Mouse (Mus musculus) v-Abl transformed pro-B cells (cell line): ENCODE data around the gene Masp2.

Experiments used
- in situ Hi-C, 2 experiments: fragments of 400-800 bp; cut with MboI; formaldehyde crosslinking; loops; one replicate each; pipeline ENCODE4 v1.15.1; 2025; ENCODE audit not compliant: unreplicated experiment in 2 of 2

The Masp2 gene

DNA sequence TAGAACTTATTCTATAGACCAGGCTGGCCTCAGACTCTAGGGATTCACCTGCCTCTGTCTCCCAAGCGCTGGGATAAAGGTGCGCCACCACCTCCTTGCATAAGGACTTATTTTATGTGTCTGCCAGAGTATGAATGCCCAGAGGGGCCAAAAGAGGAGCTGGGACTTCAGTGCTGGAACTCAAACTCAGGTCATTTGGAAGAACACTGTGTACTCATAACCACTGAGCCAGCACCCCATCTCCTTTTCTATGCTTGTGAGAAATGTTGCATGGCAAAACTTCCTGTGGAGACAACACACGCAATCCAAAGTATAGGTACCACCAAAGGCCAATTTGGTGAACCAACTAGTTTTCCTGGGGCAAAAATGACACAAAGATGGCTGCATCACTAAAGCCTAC lies 5.6 kb upstream of the Masp2 start:
- in situ Hi-C loops: no loop called here

DNA sequence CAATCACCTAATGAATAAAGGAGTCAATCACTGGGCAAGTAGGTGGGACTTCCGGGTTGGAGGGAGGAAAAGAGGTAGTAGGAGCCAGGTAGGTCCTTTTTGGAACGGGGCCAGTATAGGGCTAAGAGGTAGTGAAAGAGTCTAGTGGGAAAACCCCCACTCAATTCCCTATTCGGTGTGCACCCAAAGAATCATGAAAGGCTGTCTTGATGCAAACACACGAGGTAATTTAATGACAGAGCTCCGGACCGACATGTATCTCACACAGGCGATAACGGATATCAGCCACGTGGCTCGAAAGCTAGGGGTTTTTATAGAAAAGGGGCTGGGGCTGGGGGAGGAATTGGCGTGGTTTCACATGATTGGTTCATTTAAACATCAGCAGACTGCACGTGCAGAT lies 3.5 kb upstream of the Masp2 start:
- in situ Hi-C loops: no loop called here

DNA sequence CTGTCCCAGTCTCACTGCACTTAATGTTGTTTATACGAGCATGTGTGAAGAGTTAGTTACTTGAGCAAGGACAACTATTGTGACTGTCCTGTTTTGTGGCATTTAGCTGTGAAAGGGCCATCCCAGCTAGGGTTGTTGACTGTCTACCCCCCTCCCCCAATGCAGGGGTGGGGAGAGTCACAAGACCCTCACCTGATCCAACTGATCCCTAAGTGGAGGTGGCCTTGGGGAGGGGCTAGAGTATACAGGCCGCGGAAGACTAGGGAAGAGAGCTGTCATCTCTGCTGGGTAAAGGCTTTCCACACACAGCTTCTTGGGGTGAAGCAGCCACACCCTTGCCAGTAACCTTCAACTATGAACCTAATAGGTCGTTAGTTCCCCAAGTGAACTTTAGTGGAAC lies 2.0 kb upstream of the Masp2 start:
- in situ Hi-C loops: loop anchor here (5.0 to 25.0 kb wide), 4 partner anchors 46 to 646 kb away; partner anchors contain the start of gene Exosc10 (in 1 of the 2)

DNA sequence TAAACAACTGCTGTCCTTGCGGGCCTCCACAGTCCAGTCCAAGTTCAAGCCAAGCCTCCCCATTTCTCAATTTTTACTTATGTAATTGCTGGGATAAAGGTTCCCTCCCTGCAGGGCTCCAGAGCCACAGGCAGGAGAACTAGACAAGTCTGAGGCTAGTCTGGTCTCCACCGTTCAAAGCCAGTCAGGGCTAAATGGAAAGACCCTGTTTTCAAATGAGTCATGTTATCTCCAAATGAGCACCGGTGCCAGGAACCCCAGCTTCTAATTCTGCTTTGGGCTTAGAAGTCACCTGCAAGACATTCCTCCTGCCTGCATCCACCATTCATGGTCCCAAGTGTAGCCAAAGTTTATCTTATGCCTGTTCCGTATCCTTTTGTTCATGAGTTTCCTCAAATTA lies 483 bp upstream of the Masp2 start:
- in situ Hi-C loops: loop anchor here (5.0 to 25.0 kb wide), 4 partner anchors 47 to 647 kb away; partner anchors contain the start of gene Exosc10 (in 1 of the 2)

DNA sequence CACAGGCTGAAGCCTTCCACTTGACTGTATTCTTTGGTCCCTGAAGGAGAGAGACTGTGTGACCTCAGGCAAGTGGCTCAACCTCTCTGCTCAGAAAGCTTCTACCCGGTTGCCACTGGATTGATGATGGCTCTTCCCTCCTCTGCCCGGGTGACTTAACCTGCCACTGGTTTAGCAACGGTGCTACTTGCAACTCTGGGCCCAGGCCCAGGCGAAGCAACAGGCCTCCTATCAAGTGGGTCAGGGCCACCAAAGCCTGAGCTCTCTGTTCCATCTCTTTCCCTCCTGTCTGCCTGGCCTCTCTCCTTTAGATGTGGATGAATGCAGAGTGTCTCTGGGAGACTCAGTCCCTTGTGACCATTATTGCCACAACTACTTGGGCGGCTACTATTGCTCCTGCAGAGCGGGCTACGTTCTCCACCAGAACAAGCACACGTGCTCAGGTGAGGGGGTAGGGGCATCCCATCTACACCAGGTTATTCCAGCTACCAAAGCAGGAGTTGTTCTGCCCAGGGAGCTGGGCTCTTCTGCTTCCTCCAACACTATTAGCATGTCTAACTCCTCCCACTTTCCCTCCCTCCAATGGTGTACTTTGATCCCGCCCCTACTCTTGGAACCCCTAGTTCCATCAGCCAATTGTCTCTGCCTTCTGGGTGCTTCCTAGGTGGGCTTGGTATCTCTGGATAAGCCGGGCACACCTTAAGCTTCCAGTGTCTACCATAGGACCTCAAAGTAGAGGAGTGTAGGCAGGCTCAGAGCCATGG lies 1.2 kb downstream of the Masp2 start:
- in situ Hi-C loops: loop anchor here (5.0 to 25.0 kb wide), 4 partner anchors 49 to 649 kb away; partner anchors contain the start of gene Exosc10 (in 1 of the 2)

DNA sequence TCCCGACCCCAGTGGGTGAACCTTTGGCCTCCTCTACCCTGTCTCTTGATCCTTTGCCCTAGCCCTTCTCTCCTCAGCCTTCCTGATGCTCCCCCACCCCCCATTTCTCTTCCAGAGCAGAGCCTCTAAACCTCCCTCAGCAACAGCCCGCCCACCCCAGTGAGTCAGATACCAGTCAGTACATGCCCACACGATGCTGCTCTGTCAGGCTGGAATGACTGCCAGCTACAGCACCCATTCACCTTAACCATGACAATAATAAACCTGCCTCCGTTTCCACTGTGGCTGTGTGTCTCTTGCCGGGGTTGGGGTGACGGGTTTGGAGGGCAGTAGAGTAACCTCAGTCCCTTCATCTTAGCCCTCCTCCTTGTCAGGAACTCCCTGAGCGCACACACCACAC lies 1.8 kb downstream of the Masp2 start:
- in situ Hi-C loops: loop anchor here (5.0 to 25.0 kb wide), 4 partner anchors 49 to 649 kb away; partner anchors contain the start of gene Exosc10 (in 1 of the 2)

DNA sequence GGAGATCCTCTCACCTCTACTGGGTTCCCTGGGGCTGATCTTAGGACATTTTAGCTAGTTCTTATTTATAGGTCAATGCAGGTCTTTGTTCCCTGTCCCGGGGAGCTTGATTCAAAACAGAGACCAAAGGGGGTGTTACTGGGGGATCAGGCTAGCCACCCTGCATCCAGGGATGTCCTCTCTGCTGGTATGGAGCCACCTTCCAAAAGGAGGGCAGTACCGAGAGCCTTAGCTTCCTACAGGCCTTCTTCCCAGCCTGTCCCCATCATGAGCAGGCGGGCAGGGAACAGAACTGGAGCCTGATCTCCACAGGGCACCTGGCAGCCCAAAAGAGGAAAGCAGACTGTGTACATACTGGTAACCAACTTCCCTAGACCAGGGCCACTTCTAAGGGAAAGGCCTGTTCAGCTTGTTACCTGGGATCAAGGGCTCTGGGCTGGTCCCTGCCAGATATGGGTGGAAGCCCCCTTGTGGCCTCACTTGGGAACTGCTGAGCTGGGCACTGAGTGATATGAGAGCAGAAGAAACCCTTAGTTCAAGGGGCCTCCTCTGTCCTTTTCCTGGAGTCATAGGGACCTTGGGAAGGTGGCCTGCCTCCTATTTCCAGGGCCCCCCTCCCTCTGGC lies 2.3 kb downstream of the Masp2 start:
- in situ Hi-C loops: loop anchor here (5.0 to 25.0 kb wide), 7 partner anchors 32 to 650 kb away; partner anchors contain the start of gene Exosc10 (in 1 of the 2)

DNA sequence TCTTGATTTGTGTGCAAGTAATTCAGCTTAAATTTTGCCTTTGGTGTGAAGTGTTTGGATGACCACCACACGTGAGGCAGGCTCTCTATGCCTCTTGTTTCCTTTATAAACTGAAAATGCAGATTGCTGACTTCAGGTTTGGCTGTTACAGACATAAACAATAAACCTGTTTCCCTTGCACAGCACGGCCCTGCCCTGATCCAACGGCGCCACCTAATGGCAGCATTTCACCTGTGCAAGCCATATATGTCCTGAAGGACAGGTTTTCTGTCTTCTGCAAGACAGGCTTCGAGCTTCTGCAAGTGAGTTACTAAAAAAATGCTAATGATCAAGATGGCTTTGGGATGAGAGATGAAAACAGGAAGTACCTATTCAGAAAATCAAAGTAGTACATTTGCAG lies 5.4 kb downstream of the Masp2 start:
- in situ Hi-C loops: loop anchor here (5.0 to 25.0 kb wide), 6 partner anchors 35 to 653 kb away; partner anchors contain the start of gene Exosc10 (in 1 of the 2)

DNA sequence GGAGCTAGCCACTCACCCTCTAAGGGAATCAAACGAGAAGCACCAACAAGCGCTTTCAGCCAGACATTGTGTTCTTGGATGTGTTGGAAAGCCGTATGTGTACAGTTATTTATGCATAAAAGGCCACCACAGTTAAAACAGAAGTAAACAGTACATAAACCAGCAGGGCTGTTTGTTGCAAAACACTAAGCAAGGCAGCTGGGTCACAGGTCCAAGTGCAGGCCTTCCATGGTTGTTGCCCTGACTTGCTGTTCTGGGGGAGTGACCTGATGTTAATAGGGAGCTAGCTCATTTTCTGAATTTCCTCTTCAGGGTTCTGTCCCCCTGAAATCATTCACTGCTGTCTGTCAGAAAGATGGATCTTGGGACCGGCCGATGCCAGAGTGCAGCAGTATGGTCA lies 7.5 kb downstream of the Masp2 start:
- in situ Hi-C loops: loop anchor here (5.0 to 25.0 kb wide), 7 partner anchors 38 to 655 kb away; partner anchors contain the start of gene Exosc10 (in 1 of the 2)

DNA sequence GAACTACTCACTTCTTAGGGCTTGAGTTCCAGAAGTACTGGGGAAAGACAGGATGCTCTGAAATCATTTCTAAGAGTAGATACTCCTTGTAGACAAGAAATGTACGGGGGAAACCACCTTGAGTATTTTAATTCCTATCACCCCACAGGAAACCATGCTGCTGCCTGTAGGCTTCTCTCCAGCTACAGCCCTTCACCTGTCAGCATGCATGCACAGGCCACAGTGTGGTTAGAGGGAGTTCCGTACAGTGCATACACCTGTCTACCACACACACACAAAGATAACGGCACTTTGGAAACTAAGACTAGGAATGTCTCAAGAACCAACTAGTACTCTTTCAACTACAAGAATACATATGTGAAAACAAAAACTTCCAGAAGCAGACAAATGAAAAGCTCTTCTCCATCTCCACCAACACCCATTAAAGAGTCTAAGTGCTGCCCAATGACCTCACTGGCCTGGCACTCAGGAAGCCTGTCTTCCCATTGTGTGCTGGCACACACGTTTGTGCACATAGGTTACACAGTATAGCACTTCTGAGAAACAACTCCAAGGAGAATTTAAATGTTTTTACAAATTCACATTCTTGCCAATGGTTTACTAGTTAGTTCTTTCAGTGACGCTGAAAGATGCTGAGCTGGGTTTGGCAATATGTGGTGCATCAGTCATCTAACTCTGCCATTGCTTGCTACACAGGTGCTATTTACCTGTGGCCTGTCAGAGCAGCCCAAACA lies 8.4 kb downstream of the Masp2 start:
- in situ Hi-C loops: loop anchor here (10.0 to 25.0 kb wide), 2 partner anchors 123 to 126 kb away; no protein-coding TSS in a partner anchor

DNA sequence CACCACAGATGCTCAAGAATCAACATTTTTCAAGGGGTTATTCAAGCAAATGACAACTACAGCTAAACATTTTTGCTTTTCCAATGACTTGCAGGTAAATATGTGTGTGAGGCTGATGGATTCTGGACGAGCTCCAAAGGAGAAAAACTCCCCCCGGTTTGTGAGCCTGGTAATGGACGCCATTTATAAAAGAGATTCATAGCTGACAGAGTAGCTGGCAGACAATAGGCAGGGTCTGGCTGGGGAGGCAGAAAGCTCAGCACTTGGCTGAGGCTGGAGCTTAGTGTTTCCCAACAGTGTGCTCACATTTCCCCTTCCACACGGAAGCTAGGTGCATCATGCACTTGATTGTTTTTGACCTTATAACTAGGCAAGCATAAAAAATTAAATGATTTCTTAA lies 10.2 kb downstream of the Masp2 start:
- in situ Hi-C loops: loop anchor here (10.0 to 25.0 kb wide), 2 partner anchors 125 to 128 kb away; no protein-coding TSS in a partner anchor

DNA sequence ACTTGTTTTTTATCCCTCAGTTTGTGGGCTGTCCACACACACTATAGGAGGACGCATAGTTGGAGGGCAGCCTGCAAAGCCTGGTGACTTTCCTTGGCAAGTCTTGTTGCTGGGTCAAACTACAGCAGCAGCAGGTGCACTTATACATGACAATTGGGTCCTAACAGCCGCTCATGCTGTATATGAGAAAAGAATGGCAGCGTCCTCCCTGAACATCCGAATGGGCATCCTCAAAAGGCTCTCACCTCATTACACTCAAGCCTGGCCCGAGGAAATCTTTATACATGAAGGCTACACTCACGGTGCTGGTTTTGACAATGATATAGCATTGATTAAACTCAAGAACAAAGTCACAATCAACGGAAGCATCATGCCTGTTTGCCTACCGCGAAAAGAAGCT lies 11.4 kb downstream of the Masp2 start:
- in situ Hi-C loops: loop anchor here (10.0 to 25.0 kb wide), 2 partner anchors 126 to 129 kb away; no protein-coding TSS in a partner anchor

DNA sequence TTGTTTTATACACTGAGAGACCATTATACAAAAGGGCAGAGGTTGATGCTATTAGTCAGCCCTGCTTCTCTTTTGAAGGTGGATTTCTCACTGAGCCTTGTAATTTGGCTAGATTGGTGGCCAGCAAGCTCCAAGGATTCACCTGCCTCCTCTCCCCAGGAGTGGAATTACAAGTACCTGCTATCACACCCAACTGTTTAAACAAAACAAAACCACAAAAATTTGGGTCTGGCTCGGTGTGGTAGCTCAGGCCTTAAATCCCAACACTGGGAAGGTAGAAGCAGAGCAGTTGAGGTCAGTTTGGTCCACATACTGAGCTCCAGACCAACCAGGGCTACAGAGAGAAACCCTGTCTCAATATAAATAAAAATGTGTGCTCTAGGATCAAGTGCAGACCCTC lies 17.5 kb downstream of the Masp2 start:
- in situ Hi-C loops: loop anchor here (5.0 to 25.0 kb wide), 3 partner anchors 73 to 135 kb away; no protein-coding TSS in a partner anchor

DNA sequence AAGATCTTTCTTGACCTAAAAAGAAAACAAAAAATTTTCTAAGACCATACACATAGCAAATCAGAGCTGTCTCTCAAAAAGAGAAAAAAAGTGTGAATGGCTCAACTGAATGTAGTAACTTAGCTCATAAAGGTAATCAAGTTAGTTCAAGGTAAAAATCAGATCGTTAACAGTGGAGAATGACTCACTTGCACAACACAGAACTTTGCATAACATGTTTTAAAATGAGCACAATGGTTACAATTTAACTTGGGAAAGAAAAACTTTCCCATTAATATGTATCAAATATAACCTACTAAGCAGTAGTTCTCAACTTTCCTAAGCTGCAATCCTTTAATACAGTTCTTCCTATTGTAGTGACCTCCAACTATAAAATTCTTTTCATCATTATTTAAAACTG lies 18.4 kb downstream of the Masp2 start:
- in situ Hi-C loops: loop anchor here in 1 of 2 experiments (5.0 to 25.0 kb wide), 2 partner anchors 73 to 133 kb away; no protein-coding TSS in a partner anchor

DNA sequence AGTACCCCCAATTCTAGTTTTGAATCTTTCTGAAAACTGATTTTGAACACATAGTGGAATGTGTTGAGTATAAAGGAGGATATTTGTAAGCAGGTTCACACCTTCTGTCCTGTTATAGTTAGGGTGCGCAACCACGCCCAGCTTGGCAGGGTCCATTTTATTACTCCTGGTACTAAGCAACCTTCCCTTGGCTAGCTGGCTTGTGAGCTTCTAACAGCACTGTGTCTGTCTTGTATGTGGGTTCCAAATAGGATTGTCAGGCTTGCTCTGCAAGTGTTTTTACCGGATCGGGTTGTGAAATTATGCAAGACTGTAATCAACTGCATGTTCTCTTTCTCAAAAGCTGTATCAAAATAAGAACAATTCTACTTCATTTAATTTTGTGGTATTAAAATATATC lies 20.1 kb downstream of the Masp2 start:
- in situ Hi-C loops: loop anchor here in 1 of 2 experiments (5.0 to 25.0 kb wide), 2 partner anchors 75 to 135 kb away; no protein-coding TSS in a partner anchor

DNA sequence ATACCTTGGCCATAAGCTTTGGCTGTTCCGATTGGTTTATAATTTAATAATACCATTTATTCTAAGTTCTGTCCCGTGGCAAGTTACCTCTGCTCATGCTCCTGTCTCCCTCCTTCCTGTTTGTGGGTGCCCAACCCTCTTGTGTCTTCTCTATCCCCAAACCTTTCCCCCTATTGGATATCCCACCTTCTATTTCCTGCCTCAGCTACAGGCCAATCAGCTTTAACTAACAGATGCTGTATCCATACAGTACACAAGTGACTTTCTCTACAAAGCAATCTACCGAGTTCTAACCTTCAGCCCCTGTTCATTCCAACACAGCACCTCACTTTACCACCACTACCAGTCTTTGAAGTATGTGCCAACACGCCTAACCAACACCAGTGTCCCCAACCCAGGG lies 21.3 kb downstream of the Masp2 start:
- in situ Hi-C loops: loop anchor here in 1 of 2 experiments (5.0 to 25.0 kb wide), 2 partner anchors 76 to 136 kb away; no protein-coding TSS in a partner anchor

DNA sequence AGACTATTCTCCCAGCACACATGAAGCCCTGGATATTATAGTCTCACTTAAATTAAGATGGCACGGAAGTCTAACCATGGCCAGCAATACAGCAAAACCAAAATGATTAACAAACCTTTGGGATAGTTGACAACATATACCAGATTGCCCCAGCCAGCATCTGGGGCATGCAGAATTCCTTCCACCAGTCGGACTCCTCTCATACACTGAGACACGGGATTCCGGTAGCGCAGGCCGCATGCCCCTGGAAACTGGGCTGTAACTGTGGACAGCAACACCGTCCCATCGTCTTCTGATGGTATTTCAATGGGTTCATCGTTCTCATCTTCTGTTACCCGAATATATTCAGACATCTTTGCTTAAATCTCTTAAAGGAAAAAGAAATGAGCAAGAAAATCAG lies 22.7 kb downstream of the Masp2 start:
- in situ Hi-C loops: no loop called here

DNA sequence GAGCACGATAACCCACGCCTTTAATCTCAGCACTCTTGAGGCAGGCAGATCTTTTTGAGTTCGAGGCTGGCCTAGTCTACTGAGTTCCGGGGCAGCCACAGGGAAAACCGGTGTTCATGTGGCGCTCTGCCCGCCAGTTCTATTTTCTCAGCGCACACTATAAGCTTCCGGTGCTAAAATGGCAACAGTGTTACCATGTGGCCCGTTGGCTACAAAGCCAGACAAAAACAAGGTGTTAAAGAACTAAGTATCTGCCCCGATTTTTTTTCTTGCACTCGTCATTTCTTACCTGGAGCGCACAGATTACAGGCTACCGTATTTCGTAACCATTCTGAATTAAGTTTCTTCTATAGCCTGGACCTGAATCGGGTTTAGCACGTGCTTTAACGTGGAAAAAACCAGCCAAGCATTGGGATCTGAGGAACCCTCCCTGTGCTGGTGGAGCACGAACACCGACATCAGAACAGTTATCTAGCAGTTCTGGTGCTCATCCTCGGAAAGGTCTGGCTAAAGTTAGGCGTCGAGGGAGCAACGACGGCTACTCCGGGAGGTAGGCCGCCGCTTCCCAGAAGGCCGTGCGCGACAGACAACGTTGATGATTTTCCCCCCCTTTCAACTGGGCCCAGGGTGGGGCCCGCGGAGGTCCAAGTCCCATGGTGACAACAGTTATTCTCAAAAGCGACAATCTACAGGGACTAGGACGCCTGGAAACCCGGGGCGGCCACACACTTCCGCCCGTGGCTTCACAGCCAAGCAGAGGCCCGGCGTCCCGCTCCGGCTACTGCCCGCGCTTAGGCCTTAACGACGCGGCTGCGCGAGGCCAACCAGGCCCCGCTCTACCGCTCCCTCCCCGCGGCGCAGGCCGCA lies 23.6 kb downstream of the Masp2 start:
- in situ Hi-C loops: no loop called here

DNA sequence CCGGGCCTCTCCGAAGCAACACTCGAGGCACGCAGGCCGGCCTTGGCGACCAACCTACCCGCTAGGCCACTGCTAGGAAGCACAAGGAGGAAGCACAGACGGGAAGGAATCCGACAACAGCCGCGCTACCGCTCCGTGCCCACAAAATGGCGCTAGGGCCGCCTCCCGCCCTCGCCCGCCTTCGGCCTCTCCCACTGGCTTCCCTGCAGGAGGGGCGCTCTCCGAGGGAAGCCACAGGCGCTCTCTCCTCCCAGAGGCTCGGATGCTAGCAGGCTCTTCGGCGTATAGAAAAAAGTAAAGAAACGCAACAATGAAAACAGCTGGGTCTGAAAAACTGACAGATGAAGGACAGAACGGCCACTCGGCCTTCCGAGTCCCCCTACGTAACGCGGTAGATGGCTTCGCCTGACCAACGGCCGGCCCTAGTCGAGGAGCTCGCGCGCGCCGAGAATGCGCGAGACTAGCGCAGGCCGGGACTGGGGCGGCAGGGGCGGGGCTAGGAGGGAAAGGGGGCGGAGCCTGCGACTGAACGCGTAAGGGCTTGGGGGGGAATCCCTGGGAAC lies 24.4 kb downstream of the Masp2 start, which contains the start of gene Tardbp:
Gene Tardbp, minus strand, starts transcription at position 397 of the 563 bp plus-strand sequence.
- in situ Hi-C loops: no loop called here
